In the genomic region with DNA sequence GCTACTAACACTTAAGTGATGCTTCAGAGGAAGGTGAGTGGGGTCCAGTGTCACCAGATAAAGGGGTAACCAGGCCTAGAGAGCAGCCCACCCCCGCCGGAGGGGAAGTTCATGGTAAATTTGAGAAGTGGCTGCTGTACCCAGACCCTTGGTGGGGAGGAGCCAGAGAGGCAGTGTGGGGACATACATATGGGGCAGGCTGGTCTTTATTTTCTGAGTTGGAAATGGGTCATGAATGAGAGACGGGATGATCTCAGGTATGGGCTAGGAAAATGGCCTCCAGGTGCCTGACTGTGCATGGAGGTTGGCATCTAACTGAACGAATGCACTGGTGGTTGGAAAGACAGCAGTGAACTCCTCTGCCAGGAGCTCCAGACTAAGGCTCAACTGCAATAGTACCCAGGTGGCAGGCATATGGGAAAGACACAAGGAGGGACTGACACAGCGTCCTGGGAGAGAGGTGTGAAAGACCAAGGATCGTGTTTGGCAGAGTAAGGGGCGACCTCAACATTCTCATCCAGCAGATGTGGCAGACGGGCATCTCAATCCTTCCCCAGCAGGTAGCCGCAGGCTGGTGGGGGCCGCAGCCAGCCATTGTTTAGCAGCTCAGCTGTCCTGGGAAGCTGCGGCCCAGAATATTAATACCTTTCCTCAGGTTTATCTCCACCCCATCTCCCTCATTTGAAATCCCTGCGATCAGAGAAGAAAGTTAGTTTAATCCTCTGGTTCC, we compare ENCODE assay signal across 17 mouse cellular contexts.
DNase-seq lines count a peak whose midpoint lies in the region; ATAC-seq lines count a peak whose summit lies in the region.
"Had no signal": no experiment of that assay in that cellular context is flagged by ENCODE, and none has a peak within 500 bp of the region (broad histone marks: within the 10 kb centered on the region; RNA-seq: fewer than 3 reads in every experiment).

No protein-coding gene starts in this region.

- H3K4me1 ChIP-seq in hindbrain, embryonic 12.5 days: peaks cover 22% of the 10 kb centered on the region
- peaks cover 23% of the 10 kb centered on the region for H3K4me1 ChIP-seq in midbrain, embryonic 12.5 days
- H3K4me1 ChIP-seq: liver, embryonic 13.5 days had no signal

- no peak overlapping the region for H3K4me2 ChIP-seq in hindbrain, embryonic 12.5 days (replicated peaks)
- no peak overlapping the region for H3K4me2 ChIP-seq in midbrain, embryonic 12.5 days (replicated peaks)
- H3K4me2 ChIP-seq: embryonic facial prominence, embryonic 15.5 days; heart, embryonic 15.5 days; liver, embryonic 13.5 days had no signal

- no peaks in the 10 kb centered on the region for H3K27me3 ChIP-seq in hindbrain, embryonic 12.5 days
- H3K27me3 ChIP-seq in midbrain, embryonic 12.5 days: no peaks in the 10 kb centered on the region
- H3K27me3 ChIP-seq: embryonic facial prominence, embryonic 15.5 days; heart, embryonic 15.5 days; liver, embryonic 13.5 days had no signal

- no peak overlapping the region for H3K4me3 ChIP-seq in hindbrain, embryonic 12.5 days
- no peak overlapping the region for H3K4me3 ChIP-seq in midbrain, embryonic 12.5 days
- H3K4me3 ChIP-seq: embryonic facial prominence, embryonic 15.5 days; heart, embryonic 15.5 days; liver, embryonic 13.5 days; myocyte had no signal

- peak overlapping the region; percentile 12; the same call in 1 of the 2 replicates for H3K27ac ChIP-seq in hindbrain, embryonic 12.5 days
- peak overlapping the region; percentile 63 for H3K27ac ChIP-seq in midbrain, embryonic 12.5 days (replicated peaks)
- H3K27ac ChIP-seq: embryonic facial prominence, embryonic 15.5 days; heart, embryonic 15.5 days; liver, embryonic 13.5 days; stomach, postnatal 0 days had no signal

- no peak overlapping the region for H3K9ac ChIP-seq in hindbrain, embryonic 12.5 days
- no peak overlapping the region for H3K9ac ChIP-seq in midbrain, embryonic 12.5 days (replicated peaks)
- H3K9ac ChIP-seq: embryonic facial prominence, embryonic 15.5 days; heart, embryonic 15.5 days; liver, embryonic 13.5 days had no signal

- ATAC-seq in hindbrain, embryonic 12.5 days (ENCODE audit: low FRiP score): no peak
- no peak for ATAC-seq in midbrain, embryonic 12.5 days (ENCODE audit: low FRiP score, low read depth)

- WGBS in hindbrain, embryonic 12.5 days: 51% methylated on average over 12 of the region's 12 CpGs
- WGBS in midbrain, embryonic 12.5 days: 52% methylated on average over 12 of the region's 12 CpGs

- peak; percentile 36 for DNase-seq in testis, postnatal 10 days (ENCODE audit: low spot score)
- DNase-seq in testis, postnatal 14 days (ENCODE audit: low spot score): no peak
- DNase-seq in cerebellum, adult 11 months: no peak
- no peak for DNase-seq in urinary bladder, adult 18-20 months (ENCODE audit: low spot score in 2 of 2)
- no peak for DNase-seq in kidney, adult 9 months
- DNase-seq: adrenal gland, postnatal 25 days; cerebellum, adult 9-10 months; embryo, embryonic 11 days; heart, adult 18-20 months; liver, embryonic 13.5 days; thymus, postnatal 25 days had no signal

- no peaks in the 10 kb centered on the region for H3K9me3 ChIP-seq in hindbrain, embryonic 12.5 days (replicated peaks)
- no peaks in the 10 kb centered on the region for H3K9me3 ChIP-seq in midbrain, embryonic 12.5 days
- H3K9me3 ChIP-seq: embryonic facial prominence, embryonic 15.5 days; heart, embryonic 15.5 days; liver, embryonic 13.5 days had no signal

- H3K36me3 ChIP-seq in hindbrain, embryonic 12.5 days: no peaks in the 10 kb centered on the region
- no peaks in the 10 kb centered on the region for H3K36me3 ChIP-seq in midbrain, embryonic 12.5 days
- H3K36me3 ChIP-seq: embryonic facial prominence, embryonic 15.5 days; heart, embryonic 15.5 days; liver, embryonic 13.5 days had no signal
